Mouse (Mus musculus) small intestine, adult 2 months (tissue): ENCODE results near the gene Tagln2.

Experiments
- CTCF ChIP-seq: fragments of 200-500 bp; IDR thresholded peaks from 2 replicates; pipeline ENCODE4 v1.5.1; 2012; ENCODE audit warnings: low read depth, mild to moderate bottlenecking, control low read depth, inconsistent platforms, low read length, moderate library complexity, mixed read lengths; ENCODE audit not compliant: insufficient replicate concordance, insufficient read length; ENCODE audit errors: extremely low read depth
- POLR2A ChIP-seq: fragments of 200-500 bp; IDR thresholded peaks from 2 replicates; pipeline ENCODE4 v1.6.1; 2012; ENCODE audit warnings: low read depth, mild to moderate bottlenecking, control low read depth, inconsistent platforms, low read length, moderate library complexity

DNA sequence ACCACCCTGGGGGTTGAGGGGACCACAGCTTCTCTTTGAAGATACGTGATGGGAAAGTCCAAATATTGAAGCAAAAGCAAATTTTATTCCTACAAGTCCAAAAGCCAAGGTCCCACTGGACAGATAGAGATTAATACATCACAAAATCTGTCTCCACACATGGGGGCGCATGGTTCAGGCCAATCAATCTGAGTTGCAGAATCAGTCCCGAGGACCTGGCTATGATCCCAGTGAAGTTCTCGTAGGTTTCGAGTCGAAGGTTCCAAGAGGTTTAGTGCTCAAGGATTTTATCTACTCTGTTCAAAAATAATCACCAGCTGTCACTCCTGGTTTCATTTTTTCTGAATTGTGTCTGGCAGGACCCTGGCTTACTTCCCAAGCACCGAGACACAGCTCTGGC lies 51.2 kb downstream of the Tagln2 start:
- TF ChIP-seq POLR2A (no peak), CTCF (no peak)
